Mouse (Mus musculus) embryonic facial prominence, embryonic 10.5 days (tissue): ENCODE data around the gene Bloc1s6. TPM values are rescaled to one million over a fixed set of nuclear protein-coding genes. Genes with fewer than 3 reads are reported as not detected.

Experiments
- DNase-seq: peaks from one replicate; pipeline ENCODE4 v3.0.0-alpha.2; 2017; ENCODE audit warnings: low spot score
- H3K27ac ChIP-seq: fragments of 300-500 bp; sonication (generic); replicated peaks from 2 replicates; pipeline ENCODE4 v1.5.1; 2016; ENCODE audit warnings: mild to moderate bottlenecking
- H3K27me3 ChIP-seq: fragments of 300-500 bp; sonication (generic); replicated peaks from 2 replicates; pipeline ENCODE4 v1.6.1; 2016; ENCODE audit warnings: low read depth, mild to moderate bottlenecking; ENCODE audit not compliant: poor library complexity, severe bottlenecking
- H3K36me3 ChIP-seq: fragments of 300-500 bp; sonication (generic); replicated peaks from 2 replicates; pipeline ENCODE4 v1.6.1; 2016; ENCODE audit warnings: mild to moderate bottlenecking, moderate library complexity
- H3K4me1 ChIP-seq: fragments of 300-500 bp; sonication (generic); 2 replicates; pipeline ENCODE4 v1.6.1; 2016
- H3K4me3 ChIP-seq: fragments of 300-500 bp; sonication (generic); 2 replicates; pipeline ENCODE4 v1.5.1; 2016; ENCODE audit warnings: mild to moderate bottlenecking, moderate library complexity
- H3K9me3 ChIP-seq: fragments of 300-500 bp; sonication (generic); 2 replicates; pipeline ENCODE4 v1.6.1; 2016; ENCODE audit warnings: mild to moderate bottlenecking
- WGBS: fragments of 180-500 bp; shearing (Covaris S2); methylation state at CpG from one replicate; pipeline ENCODE4 v1.1.7; 2016; 5-methylcytosine and 5-hydroxymethylcytosine counted together
- polyA plus RNA-seq: library from polyadenylated mRNA; unstranded; fragments of >200 nt; fragmentation: Nextera tagmentation; extraction: Ambion mirVana; gene quantifications from 2 replicates; pipeline ENCODE4 v1.2.1, GENCODE M21; 2016

Gene Bloc1s6
- polyA plus RNA-seq: 63.6 and 64.4 TPM in 2 replicates

GRCm38 (mm10) chr2:122737894-122738830 lies at the start of gene Bloc1s6:
Bloc1s6 (plus strand) TSS chr2:122738503.
- peaks cover 12% of the 10 kb centered on the region; the same call in 1 of the 2 replicates for H3K27me3 ChIP-seq
- WGBS: under 1% methylated on average over 59 of the region's 59 CpGs
- H3K4me1 ChIP-seq: peaks cover 12% of the 10 kb centered on the region
- no peaks in the 10 kb centered on the region for H3K9me3 ChIP-seq
- peak within 1 kb of the TSS; percentile 95 for H3K27ac ChIP-seq
- peaks cover 4% of the 10 kb centered on the region; the same call in 1 of the 2 replicates for H3K36me3 ChIP-seq
- H3K4me3 ChIP-seq: peak within 1 kb of the TSS; percentile 90
- DNase-seq: peak; percentile 92

GRCm38 (mm10) chr2:122697526-122697925 lies 40.8 kb upstream of the Bloc1s6 start:
- 80% methylated on average over 2 of the region's 2 CpGs for WGBS
- no peak for DNase-seq
- peaks cover 9% of the 10 kb centered on the region for H3K27me3 ChIP-seq

GRCm38 (mm10) chr2:122701012-122701411 lies 37.3 kb upstream of the Bloc1s6 start:
- no peak overlapping the region for H3K27ac ChIP-seq
- 69% methylated on average over 8 of the region's 8 CpGs for WGBS
- H3K4me3 ChIP-seq: peak overlapping the region; percentile 79

More at GRCm38 (mm10) chr2:122697526-122697925, 40.8 kb upstream of the Bloc1s6 start:
- Histone ChIP-seq H3K4me1 (peaks cover 9% of the 10 kb centered on the region; the same call in 1 of the 2 replicates), H3K36me3 (no peaks in the 10 kb centered on the region), H3K9me3 (no peaks in the 10 kb centered on the region), H3K27ac (no peak overlapping the region), H3K4me3 (no peak overlapping the region)

GRCm38 (mm10) chr2:122701871-122702180 lies 36.5 kb upstream of the Bloc1s6 start:
- Histone ChIP-seq H3K36me3 (no peaks in the 10 kb centered on the region), H3K27ac (peak overlapping the region; percentile 87), H3K4me1 (peaks cover 9% of the 10 kb centered on the region; the same call in 1 of the 2 replicates), H3K4me3 (peak overlapping the region; percentile 79), H3K27me3 (peaks cover 31% of the 10 kb centered on the region), H3K9me3 (no peaks in the 10 kb centered on the region)
- under 1% methylated on average over 15 of the region's 15 CpGs for WGBS
- DNase-seq: no peak

More at GRCm38 (mm10) chr2:122701012-122701411, 37.3 kb upstream of the Bloc1s6 start:
- peaks cover 31% of the 10 kb centered on the region for H3K27me3 ChIP-seq
- H3K9me3 ChIP-seq: no peaks in the 10 kb centered on the region
- H3K4me1 ChIP-seq: peaks cover 9% of the 10 kb centered on the region; the same call in 1 of the 2 replicates
- H3K36me3 ChIP-seq: no peaks in the 10 kb centered on the region
- no peak for DNase-seq

GRCm38 (mm10) chr2:122702181-122703036 lies 35.9 kb upstream of the Bloc1s6 start, which contains the start of gene Slc30a4:
Slc30a4 (minus strand) TSS chr2:122702663.
- peak; percentile 88 for DNase-seq
- Histone ChIP-seq H3K27ac (peak within 1 kb of the TSS; percentile 87), H3K27me3 (peaks cover 31% of the 10 kb centered on the region), H3K4me3 (peak within 1 kb of the TSS; percentile 79), H3K9me3 (no peaks in the 10 kb centered on the region), H3K36me3 (no peaks in the 10 kb centered on the region), H3K4me1 (peaks cover 9% of the 10 kb centered on the region; the same call in 1 of the 2 replicates)
- under 1% methylated on average over 111 of the region's 111 CpGs for WGBS

GRCm38 (mm10) chr2:122704572-122704971 lies 33.7 kb upstream of the Bloc1s6 start:
- H3K36me3 ChIP-seq: no peaks in the 10 kb centered on the region
- H3K27ac ChIP-seq: no peak overlapping the region
- DNase-seq: no peak
- peaks cover 31% of the 10 kb centered on the region for H3K27me3 ChIP-seq
- H3K9me3 ChIP-seq: no peaks in the 10 kb centered on the region
- H3K4me3 ChIP-seq: no peak overlapping the region
- 87% methylated on average over 2 of the region's 2 CpGs for WGBS
- peaks cover 9% of the 10 kb centered on the region; the same call in 1 of the 2 replicates for H3K4me1 ChIP-seq

- no peak for DNase-seq
- no peaks in the 10 kb centered on the region for H3K36me3 ChIP-seq
- H3K27ac ChIP-seq: no peak overlapping the region
- H3K4me3 ChIP-seq: no peak overlapping the region
- H3K27me3 ChIP-seq: peaks cover 21% of the 10 kb centered on the region
- no peaks in the 10 kb centered on the region for H3K9me3 ChIP-seq
- WGBS: 65% methylated on average over 3 of the region's 3 CpGs
- no peaks in the 10 kb centered on the region for H3K4me1 ChIP-seq
These were observed 30.2 kb upstream of the Bloc1s6 start for GRCm38 (mm10) chr2:122708080-122708479.

- no peak for DNase-seq
- Histone ChIP-seq H3K27me3 (peaks cover 10% of the 10 kb centered on the region; the same call in 1 of the 2 replicates), H3K27ac (no peak overlapping the region), H3K4me3 (no peak overlapping the region), H3K4me1 (no peaks in the 10 kb centered on the region), H3K36me3 (no peaks in the 10 kb centered on the region), H3K9me3 (no peaks in the 10 kb centered on the region)
- 87% methylated on average over 1 of the region's 1 CpGs for WGBS
These were observed 29.1 kb upstream of the Bloc1s6 start for GRCm38 (mm10) chr2:122709156-122709555.

GRCm38 (mm10) chr2:122711911-122712310 lies 26.4 kb upstream of the Bloc1s6 start:
- DNase-seq: no peak
- Histone ChIP-seq H3K36me3 (no peaks in the 10 kb centered on the region), H3K4me1 (no peaks in the 10 kb centered on the region), H3K4me3 (no peak overlapping the region), H3K27me3 (no peaks in the 10 kb centered on the region), H3K27ac (no peak overlapping the region), H3K9me3 (no peaks in the 10 kb centered on the region)
- 80% methylated on average over 3 of the region's 3 CpGs for WGBS

GRCm38 (mm10) chr2:122712848-122713247 lies 25.5 kb upstream of the Bloc1s6 start:
- Histone ChIP-seq H3K27ac (no peak overlapping the region), H3K36me3 (no peaks in the 10 kb centered on the region), H3K4me1 (no peaks in the 10 kb centered on the region), H3K4me3 (no peak overlapping the region), H3K9me3 (no peaks in the 10 kb centered on the region), H3K27me3 (no peaks in the 10 kb centered on the region)
- 84% methylated on average over 2 of the region's 2 CpGs for WGBS
- no peak for DNase-seq

GRCm38 (mm10) chr2:122715148-122715692 lies 23.1 kb upstream of the Bloc1s6 start:
- H3K4me1 ChIP-seq: no peaks in the 10 kb centered on the region
- H3K27me3 ChIP-seq: no peaks in the 10 kb centered on the region
- no peak for DNase-seq
- H3K9me3 ChIP-seq: no peaks in the 10 kb centered on the region
- no peak overlapping the region for H3K27ac ChIP-seq
- no peaks in the 10 kb centered on the region for H3K36me3 ChIP-seq
- 72% methylated on average over 5 of the region's 5 CpGs for WGBS
- no peak overlapping the region for H3K4me3 ChIP-seq

GRCm38 (mm10) chr2:122716301-122716842 lies 21.9 kb upstream of the Bloc1s6 start:
- DNase-seq: no peak
- no peaks in the 10 kb centered on the region for H3K4me1 ChIP-seq
- no peak overlapping the region for H3K27ac ChIP-seq
- 85% methylated on average over 3 of the region's 3 CpGs for WGBS
- no peaks in the 10 kb centered on the region for H3K36me3 ChIP-seq
- H3K4me3 ChIP-seq: no peak overlapping the region
- H3K9me3 ChIP-seq: no peaks in the 10 kb centered on the region
- no peaks in the 10 kb centered on the region for H3K27me3 ChIP-seq
